Mouse (Mus musculus): ENCODE data around the gene Henmt1. TPM values are rescaled to one million over a fixed set of nuclear protein-coding genes. Genes with fewer than 3 reads are reported as not detected.

The Henmt1 gene
- total and polyA plus RNA-seq, 3 experiments: 0.08 TPM; not detected in 2

GRCm38 (mm10) chr3:108917986-108918385, 21.7 kb upstream of the Henmt1 start:
- DNase-seq (ENCODE audit: low read depth, low spot score): no peak
- Histone ChIP-seq H3K27me3 (ENCODE audit: control insufficient read depth in 1 of 2, insufficient read depth in 2 of 2, low read length in 2 of 2) (no peaks in the 10 kb centered on the region), H3K4me1 (ENCODE audit: control insufficient read depth in 1 of 2, insufficient read depth in 2 of 2, low read length in 2 of 2) (peaks cover 0 to 21% of the 10 kb centered on the region in 2 experiments; a peak in 3 of 4 replicates), H3K79me2 (ENCODE audit: control insufficient read depth, insufficient read depth, low read length, poor library complexity) (no peaks in the 10 kb centered on the region), H3K27ac (ENCODE audit: control insufficient read depth, low read depth, low read length) (no peak overlapping the region), H3K4me3 (ENCODE audit: control insufficient read depth in 1 of 2, insufficient read depth in 1 of 2, low read depth in 2 of 2, low read length in 2 of 2) (no peak overlapping the region), H3K36me3 (ENCODE audit: control insufficient read depth in 1 of 2, insufficient read depth in 2 of 2, low read length in 2 of 2) (peaks cover 0 to 9% of the 10 kb centered on the region in 2 experiments; a peak in 2 of 4 replicates), H3K9me3 (replicated peaks; ENCODE audit: insufficient read depth, low read length) (no peaks in the 10 kb centered on the region), H3K9ac (ENCODE audit: control insufficient read depth, low read depth, low read length, poor library complexity, severe bottlenecking) (no peak overlapping the region)
- TF ChIP-seq MAZ (IDR thresholded peaks at IDR 0.05; ENCODE audit: low read depth, low read length) (no peak), MEF2A (IDR thresholded peaks at IDR 0.05; ENCODE audit: extremely low read depth, insufficient replicate concordance, low read depth, low read length, poor library complexity, severe bottlenecking) (no peak), SIN3A (IDR thresholded peaks at IDR 0.05; ENCODE audit: low read length) (no peak), MYC (IDR thresholded peaks at IDR 0.05; ENCODE audit: low read depth, low read length) (no peak), HCFC1 (IDR thresholded peaks at IDR 0.05; ENCODE audit: low read depth, low read length) (no peak), UBTF (IDR thresholded peaks at IDR 0.05; ENCODE audit: borderline replicate concordance, insufficient read depth, low read depth, low read length) (no peak), ZMIZ1 (IDR thresholded peaks at IDR 0.05; ENCODE audit: low read depth, low read length) (no peak), CHD1 (IDR thresholded peaks at IDR 0.05; ENCODE audit: low read depth, low read length) (no peak), POLR2A (IDR thresholded peaks at IDR 0.05; ENCODE audit: control insufficient read depth in 1 of 2, insufficient read depth in 1 of 2, low read depth in 1 of 2, low read length in 2 of 2, poor library complexity in 1 of 2) (no peak), TBP (IDR thresholded peaks at IDR 0.05; ENCODE audit: low read depth, low read length) (no peak), SMC3 (IDR thresholded peaks at IDR 0.05; ENCODE audit: low read depth, low read length) (no peak), USF1 (IDR thresholded peaks at IDR 0.05; ENCODE audit: low read depth, low read length) (no peak), NRF1 (IDR thresholded peaks at IDR 0.05; ENCODE audit: insufficient read depth, low read depth, low read length, poor library complexity, severe bottlenecking) (no peak), ZKSCAN1 (IDR thresholded peaks at IDR 0.05; ENCODE audit: low read depth, low read length) (no peak), POLR2AphosphoS5 (IDR thresholded peaks at IDR 0.05; ENCODE audit: borderline replicate concordance, low read depth, low read length) (no peak), POLR2AphosphoS2 (IDR thresholded peaks at IDR 0.05; ENCODE audit: low read length) (no peak)

GRCm38 (mm10) chr3:108918852-108919251, 20.8 kb upstream of the Henmt1 start:
- Histone ChIP-seq H3K36me3 (ENCODE audit: control insufficient read depth in 1 of 2, insufficient read depth in 2 of 2, low read length in 2 of 2) (peaks cover 0 to 9% of the 10 kb centered on the region in 2 experiments; a peak in 2 of 4 replicates), H3K4me3 (ENCODE audit: control insufficient read depth in 1 of 2, insufficient read depth in 1 of 2, low read depth in 2 of 2, low read length in 2 of 2) (no peak overlapping the region), H3K27ac (ENCODE audit: control insufficient read depth, low read depth, low read length) (no peak overlapping the region), H3K9ac (ENCODE audit: control insufficient read depth, low read depth, low read length, poor library complexity, severe bottlenecking) (no peak overlapping the region), H3K27me3 (ENCODE audit: control insufficient read depth in 1 of 2, insufficient read depth in 2 of 2, low read length in 2 of 2) (no peaks in the 10 kb centered on the region), H3K79me2 (ENCODE audit: control insufficient read depth, insufficient read depth, low read length, poor library complexity) (no peaks in the 10 kb centered on the region), H3K4me1 (ENCODE audit: control insufficient read depth in 1 of 2, insufficient read depth in 2 of 2, low read length in 2 of 2) (peaks cover 0 to 21% of the 10 kb centered on the region in 2 experiments; a peak in 3 of 4 replicates), H3K9me3 (replicated peaks; ENCODE audit: insufficient read depth, low read length) (no peaks in the 10 kb centered on the region)
- no peak for DNase-seq (ENCODE audit: low read depth, low spot score)
- TF ChIP-seq RCOR1 (IDR thresholded peaks at IDR 0.05; ENCODE audit: low read depth, low read length) (no peak), CTCF (IDR thresholded peaks at IDR 0.05 in 2 of 3, conservative IDR thresholded peaks at IDR 0.05 in 1 of 3; ENCODE audit: control insufficient read depth in 1 of 3, insufficient read depth in 1 of 3, low read depth in 2 of 3, low read length in 3 of 3, poor library complexity in 1 of 3, severe bottlenecking in 1 of 3) (peak in 1 of 3 experiments; percentile 31; a peak in 2 of 6 replicates)
